Mouse (Mus musculus) heart, adult 9 months (tissue): Measurements from ENCODE around the gene E130309D02Rik.

Experiments
- DNase-seq, 2 experiments: peaks; one replicate each; pipeline ENCODE4 v3.0.0; 2022; ENCODE audit warnings: low spot score in 2 of 2

E130309D02Rik gene

GRCm38 (mm10) chr5:143268985-143269362 is 46.2 kb downstream of the E130309D02Rik start:
- no peak for DNase-seq

- DNase-seq: no peak
These were observed 48.4 kb downstream of the E130309D02Rik start for GRCm38 (mm10) chr5:143266794-143267193.

GRCm38 (mm10) chr5:143265409-143265808 is 49.8 kb downstream of the E130309D02Rik start:
- no peak for DNase-seq

DNA sequence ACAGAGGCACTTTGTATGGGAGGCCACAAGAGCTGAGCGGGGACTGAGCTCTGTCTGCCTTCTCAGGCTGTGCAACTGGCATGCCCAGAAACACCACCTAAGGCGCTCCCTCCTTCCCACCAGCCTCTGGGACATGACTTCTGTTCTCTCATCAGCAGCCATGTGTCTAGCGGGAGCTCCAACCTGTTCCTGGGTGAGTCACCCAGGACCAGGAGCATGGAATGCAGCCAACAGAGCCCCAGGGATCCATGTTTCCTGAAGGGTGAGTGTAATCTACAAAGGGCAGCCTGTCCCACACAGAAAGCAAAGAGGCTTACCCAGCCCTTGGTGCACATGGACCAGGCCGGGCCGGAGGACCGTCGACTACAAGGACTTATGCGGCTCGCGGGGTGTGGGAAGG is 50.5 kb downstream of the E130309D02Rik start:
- DNase-seq: no peak

DNA sequence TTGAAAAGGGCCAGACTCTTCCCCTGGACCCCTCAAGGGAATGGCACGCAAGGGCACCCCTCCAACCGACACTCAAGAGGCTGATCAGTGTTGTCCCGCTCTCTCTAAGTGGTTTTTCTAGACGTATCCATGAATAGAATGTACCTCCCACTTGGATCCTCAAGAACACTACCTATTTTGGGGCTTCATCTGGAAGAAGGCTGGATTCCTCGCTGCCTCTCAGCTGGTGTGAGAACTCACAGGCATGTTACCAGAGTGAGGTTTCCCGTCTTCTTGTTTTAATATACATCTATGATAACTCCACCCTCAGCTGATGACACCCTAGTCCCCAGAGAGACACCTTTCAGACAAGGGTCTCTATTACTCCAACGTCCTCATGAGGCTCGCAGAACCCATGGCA is 53.5 kb downstream of the E130309D02Rik start:
- DNase-seq: no peak

DNA sequence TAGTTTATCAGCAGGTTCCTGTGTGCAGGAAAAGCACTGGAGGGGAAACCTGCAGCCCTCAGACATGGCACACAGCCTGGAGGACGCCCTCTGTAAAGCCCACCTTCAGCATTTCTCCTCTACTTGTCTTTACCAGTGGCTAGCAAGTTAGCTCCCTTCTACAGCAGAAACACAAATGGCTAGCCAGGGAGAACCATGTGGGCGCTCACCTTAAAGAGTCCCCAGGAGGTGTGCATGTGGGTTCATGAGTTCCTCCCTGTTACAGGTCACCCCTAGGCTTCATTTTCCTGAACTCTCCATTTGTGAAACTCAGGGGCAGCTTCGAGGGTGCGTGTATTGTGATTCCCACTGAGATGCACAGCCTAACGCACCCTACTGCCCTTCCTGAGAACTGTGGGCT is 59.4 kb downstream of the E130309D02Rik start:
- DNase-seq: no peak

GRCm38 (mm10) chr5:143255131-143255519 is 60.0 kb downstream of the E130309D02Rik start:
- DNase-seq: no peak

DNA sequence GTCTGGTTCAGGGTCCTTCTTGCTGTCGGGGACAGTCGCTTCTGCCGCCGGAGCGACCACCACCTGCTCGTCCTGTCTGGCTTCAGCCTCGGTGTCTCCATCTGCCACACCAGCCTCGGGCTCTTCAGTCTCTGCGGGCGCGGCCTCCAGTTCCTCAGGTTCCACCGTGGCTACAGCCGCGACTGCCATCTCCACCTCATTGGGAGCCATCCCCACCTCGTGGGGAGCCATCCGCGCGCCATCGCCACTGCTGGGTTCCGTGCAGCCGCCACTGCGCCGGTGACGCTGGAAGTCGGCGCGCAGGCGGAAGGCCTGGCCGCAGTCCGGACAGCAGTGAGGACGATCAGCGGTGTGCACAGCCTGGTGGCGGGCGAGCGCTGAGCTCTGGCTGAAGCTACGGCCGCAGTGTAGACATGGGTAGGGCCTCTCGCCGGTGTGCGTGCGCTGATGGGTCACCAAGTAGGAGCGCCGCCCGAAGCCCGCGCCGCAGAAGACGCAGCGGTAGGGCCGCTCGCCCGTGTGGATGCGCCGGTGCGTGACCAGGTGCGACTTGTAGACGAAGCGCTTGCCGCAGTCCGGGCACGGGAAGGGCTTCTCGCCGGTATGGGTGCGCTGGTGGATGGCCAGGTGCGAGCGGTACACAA is 60.6 kb downstream of the E130309D02Rik start:
- DNase-seq: no peak

DNA sequence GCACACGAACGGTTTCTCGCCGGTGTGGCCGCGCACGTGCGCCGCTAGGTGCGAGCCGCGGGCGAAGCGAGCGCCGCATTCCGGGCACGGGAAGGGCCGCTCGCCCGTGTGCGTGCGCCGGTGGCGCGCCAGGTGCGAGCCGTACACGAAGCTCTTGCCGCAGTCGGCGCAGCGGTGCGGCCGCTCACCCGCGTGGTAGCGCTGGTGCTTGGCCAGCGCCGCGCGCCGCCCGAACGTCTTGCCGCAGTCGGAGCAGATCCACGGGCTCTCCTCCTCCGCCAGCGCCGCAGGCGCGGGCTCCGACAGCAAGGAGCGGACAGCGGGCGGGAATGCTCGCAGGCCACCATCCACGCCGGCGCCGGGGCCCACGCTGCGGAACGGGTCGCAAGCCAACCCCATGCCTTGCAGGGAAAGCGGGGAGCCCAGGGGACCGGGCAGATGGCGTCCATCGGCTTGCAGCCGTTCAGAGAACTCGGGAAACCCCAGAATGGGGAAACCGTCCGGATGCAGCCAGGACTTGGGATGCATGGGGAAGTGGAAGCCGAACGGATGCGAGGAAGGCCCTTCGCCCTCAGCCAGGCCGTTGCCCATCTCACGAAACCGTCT is 61.2 kb downstream of the E130309D02Rik start:
- no peak for DNase-seq

DNA sequence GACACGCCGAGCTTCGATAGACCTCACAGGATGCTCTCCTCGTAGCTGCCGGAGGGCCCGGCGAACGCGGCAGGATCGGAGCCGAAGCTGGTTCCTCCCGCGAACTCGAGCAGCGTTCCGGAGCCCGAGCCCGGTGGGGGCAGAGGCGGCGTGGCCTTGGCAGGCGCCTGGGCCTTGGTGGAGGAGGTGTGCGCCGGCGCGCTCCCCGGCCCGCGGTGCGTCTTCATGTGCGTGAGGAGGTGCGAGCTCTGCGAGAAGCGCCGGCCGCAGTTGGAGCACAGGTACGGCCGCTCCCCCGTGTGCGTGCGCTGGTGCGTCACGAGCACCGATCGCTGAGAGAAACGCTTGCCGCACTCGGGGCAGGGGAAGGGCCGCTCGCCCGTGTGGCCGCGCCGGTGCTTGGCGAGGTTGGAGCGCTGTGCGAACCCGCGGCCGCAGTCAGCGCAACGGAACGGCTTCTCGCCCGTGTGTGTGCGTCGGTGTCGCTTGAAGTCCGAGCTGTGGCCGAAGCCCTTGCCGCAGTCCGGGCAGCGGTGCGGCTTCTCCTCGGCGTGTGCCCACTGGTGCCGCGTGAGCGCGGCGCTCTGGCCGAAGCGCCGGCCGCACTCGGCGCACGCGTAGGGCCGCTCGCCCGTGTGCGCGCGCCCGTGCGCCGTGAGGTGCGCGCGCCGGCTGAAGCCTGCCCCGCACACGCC is 61.8 kb downstream of the E130309D02Rik start:
- DNase-seq: no peak

- DNase-seq: no peak
These were observed 62.4 kb downstream of the E130309D02Rik start for GRCm38 (mm10) chr5:143252791-143253185.

DNA sequence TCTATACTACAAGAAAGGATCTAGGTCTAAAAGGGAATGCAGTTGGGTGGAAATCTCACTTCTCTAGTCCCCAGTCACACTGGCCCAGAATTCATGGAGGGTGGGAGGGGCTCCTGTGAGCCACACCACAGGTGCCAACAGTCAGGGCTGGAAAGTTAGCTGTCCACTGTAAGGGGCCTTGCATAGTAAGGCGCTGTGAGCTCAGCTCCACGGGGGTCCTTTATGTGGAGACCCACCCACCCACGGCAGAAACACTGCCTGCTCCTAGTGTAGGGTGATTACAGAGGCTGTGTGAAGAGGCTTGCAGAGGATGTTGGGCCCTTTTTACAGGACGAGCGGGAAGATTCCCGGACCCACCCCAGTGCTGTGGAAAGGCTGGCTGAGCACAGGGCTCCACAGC is 63.1 kb downstream of the E130309D02Rik start:
- no peak for DNase-seq
